Mouse (Mus musculus) brain, embryonic 14.5 days (tissue): ENCODE measurements at regions not wholly inside any gene's neighbourhood (a gene's known extent, or its start where the extent isn't known, plus 50 kb on each side); places are given as distances from the start of the nearest gene placed in this dataset.

Source experiments
- DNase-seq: peaks from one replicate; pipeline ENCODE4 v3.0.0-alpha.2; 2011; ENCODE audit warnings: low read depth
- CTCF ChIP-seq: fragments of 200-500 bp; IDR thresholded peaks from 2 replicates; pipeline ENCODE4 v1.5.1; 2012; ENCODE audit warnings: inconsistent platforms, mild to moderate bottlenecking, moderate library complexity, borderline replicate concordance; ENCODE audit not compliant: insufficient read depth, insufficient read length; ENCODE audit errors: extremely low read depth
- POLR2A ChIP-seq: fragments of 200-500 bp; IDR thresholded peaks from 2 replicates; pipeline ENCODE4 v1.6.1; 2012; ENCODE audit warnings: mild to moderate bottlenecking, inconsistent platforms, borderline replicate concordance; ENCODE audit not compliant: poor library complexity, insufficient read depth, insufficient read length, severe bottlenecking; ENCODE audit errors: extremely low read depth

- no peak for DNase-seq
- TF ChIP-seq POLR2A: no peak
Measured at GRCm38 (mm10) chr8:76601566-76601965, 297.7 kb upstream of the Nr3c2 start.

GRCm38 (mm10) chr8:76618721-76619120 is 280.5 kb upstream of the Nr3c2 start:
- no peak for TF ChIP-seq CTCF
- no peak for TF ChIP-seq POLR2A
- DNase-seq: no peak

GRCm38 (mm10) chr8:76620853-76621252 is 278.4 kb upstream of the Nr3c2 start:
- TF ChIP-seq CTCF (no peak), POLR2A (no peak)
- peak; percentile 49 for DNase-seq

- DNase-seq: no peak
- TF ChIP-seq POLR2A (no peak), CTCF (no peak)
Measured at GRCm38 (mm10) chr8:76633086-76633485, 266.2 kb upstream of the Nr3c2 start.
